Mouse (Mus musculus) neural tube, embryonic 10.5 days (tissue): ENCODE measurements around the gene Gm13723.

ENCODE experiments used
- DNase-seq: peaks from one replicate; pipeline ENCODE4 v3.0.0-alpha.2; 2017; ENCODE audit warnings: low spot score; ENCODE audit errors: extremely low spot score

The Gm13723 gene

DNA sequence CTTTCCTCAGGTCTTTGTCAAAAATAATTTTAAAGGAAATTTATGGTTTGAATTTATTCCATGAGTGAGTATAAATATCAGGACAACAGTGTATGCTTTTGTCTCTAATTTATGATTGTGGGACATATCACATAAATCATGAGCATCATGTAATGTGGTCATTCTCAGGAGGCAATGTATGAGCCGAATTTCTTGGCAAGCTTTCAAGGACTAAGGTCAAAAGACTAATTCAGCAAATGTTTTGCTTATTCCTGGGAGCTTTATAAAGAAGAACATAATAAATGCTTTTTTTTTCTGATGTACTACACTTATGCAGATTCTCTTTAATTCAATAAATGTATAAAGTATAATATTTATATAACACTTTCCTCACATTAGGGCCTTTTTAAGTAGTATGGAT lies at the start of gene Gm13723:
TSS of gene Gm13723 (minus strand) at position 101 of the 400 bp plus-strand sequence.
- no peak for DNase-seq

DNA sequence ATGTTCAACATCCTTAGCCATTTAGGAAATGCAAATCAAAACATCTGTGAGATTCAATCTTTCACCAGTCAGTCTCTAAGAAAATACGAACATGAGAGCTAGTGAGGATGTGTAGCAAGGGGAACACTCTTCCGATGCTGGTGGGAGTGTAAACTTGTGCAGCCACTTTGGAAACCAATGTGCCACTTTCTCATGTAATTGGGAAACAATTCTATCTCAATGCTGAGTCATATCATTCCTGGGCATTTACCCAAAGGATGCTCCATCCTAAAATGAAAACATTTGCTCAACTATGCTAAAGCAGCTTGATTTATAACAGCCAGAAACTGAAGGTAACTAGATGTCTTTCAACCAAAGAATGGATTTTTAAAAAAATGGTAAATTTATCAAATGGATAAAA lies 31.0 kb upstream of the Gm13723 start:
- no peak for DNase-seq

DNA sequence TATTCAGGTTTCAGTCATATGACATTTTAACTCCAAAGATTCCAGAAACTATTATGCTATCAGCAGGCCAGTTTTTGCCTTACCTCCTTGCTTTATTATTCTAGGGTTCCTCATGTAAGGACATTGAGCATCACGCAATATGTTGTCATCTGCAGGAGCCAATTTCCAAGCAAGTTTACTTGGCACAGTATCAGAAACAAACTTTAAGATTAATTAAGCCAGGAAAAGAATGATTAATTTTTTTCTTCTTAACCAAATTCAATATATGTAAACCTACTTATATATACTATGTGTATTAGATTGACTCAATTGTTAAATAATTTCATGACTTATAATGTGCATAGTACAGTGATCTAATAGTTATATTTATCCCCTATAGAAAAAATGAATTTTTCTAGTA lies 17.5 kb upstream of the Gm13723 start, which contains the start of gene Olfr1097:
TSS of gene Olfr1097 (minus strand) at position 101 of the 400 bp plus-strand sequence.
- no peak for DNase-seq

DNA sequence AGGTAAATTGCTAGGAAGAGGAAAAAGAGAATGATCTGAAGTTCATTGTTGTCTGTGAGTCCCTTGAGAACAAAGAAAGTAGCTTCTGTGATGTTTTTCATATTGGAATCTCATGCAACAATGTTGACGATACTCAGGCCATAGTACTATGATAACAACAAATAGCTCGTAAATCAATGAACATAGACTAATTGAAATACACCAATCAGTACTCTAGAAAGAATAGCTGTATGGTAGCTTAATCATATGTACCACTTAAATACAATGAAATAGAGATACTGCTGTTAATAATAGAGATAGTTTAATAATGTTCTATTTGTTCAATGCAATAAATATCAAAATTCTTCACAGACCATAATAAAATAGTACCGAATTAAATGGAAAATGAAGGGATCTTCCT lies 23.0 kb downstream of the Gm13723 start, which contains the start of gene Olfr1095:
TSS of gene Olfr1095 (minus strand) at position 101 of the 400 bp plus-strand sequence.
- no peak for DNase-seq

DNA sequence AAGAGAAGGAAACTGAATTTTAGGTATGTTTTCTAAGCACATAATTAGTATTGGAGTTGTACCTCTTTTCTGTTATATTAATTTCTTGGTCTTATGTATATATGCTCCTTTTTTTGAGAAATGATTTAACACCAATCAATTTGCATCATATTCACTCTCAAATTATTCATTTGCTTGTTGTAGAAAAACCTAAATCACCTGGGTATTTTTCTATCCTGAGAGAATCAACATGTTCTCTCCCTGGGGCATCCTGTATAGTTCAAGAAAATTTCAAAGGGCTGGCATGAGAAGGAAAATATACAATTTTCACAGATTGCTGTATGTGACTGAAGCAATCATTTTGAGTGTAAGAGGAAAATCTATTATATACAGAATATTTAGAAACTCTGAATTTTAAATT lies 50.2 kb downstream of the Gm13723 start, which contains the start of gene Olfr1094:
TSS of gene Olfr1094 (plus strand) at position 301 of the 400 bp plus-strand sequence.
- DNase-seq: no peak
